Mouse (Mus musculus): ENCODE data around the gene Lzts2.

Gene Lzts2

DNA sequence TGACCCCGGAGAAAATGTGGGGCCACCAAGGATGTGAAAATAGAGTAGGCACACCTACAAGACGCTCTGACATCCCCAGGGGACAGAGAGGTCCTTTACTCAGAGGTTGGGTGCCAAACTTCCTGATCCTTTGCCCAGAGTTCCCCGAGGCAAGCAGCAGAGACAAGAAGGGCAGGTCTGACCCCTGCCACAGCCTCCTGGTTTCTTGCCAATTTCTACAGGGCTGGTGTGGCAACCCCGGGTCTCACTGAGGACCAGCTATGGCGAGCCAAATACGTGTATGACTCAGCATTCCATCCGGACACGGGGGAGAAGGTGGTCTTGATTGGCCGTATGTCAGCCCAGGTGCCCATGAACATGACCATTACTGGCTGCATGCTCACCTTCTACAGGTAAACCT lies 35.3 kb downstream of the Lzts2 start:
- DNase-seq (ENCODE audit: low spot score), result no peak

DNA sequence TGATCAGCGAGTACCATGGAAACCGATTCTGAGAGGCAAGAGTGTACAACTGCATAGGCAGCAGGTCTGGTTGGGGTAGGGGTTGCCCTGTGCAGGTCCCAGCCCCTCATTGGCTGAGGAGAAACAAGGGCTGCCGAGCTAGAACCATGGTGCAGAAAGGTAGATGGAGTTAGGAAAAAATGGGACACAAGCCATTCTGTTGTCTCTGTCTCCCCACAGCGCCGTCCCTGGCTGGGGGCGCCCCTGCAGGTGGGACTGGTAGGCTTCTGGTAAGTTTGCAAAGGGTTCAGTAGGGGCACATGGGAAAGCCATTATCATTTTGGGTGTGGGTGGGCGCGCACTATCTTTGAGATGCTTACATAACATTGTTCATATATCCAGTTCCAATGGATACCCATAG lies 39.2 kb downstream of the Lzts2 start:
- DNase-seq (ENCODE audit: low spot score), result no peak

DNA sequence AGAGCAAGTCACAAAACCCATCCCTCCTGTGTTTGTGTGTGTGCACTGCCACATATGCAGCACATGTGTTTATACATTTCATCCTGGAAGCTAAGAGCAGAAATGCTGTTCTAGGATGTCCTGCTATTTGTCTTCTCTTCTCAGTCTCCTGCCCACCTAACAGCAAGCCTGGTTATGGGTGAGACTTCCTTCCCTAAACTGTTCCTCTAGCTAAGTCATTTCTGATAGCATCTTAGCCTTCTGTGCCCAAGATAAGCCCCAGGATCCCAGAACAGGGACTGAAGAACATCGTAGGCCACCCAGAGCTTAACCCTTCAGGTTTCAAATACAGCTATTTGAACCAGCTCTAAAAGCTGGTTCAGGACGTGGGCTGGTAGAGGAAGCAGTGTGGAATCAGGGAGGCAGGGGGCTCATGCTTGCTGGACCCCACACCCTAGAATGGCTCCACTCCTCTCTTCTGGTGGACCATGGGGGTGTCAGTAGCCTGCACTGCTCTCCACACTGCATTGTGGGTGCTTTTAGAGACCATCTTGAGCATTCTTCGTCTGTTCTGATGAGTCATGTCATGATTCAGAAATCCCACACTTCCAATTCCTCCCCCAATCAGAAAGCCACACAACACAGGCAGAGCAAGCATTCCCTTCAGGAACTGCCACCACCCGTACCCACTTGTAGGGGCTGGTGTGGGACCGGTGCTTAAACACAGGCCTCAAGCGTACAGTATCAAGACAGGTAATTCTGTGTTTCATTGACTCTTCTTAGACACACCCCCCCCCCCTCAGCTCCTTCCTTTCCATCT lies 40.9 kb downstream of the Lzts2 start:
- no peak for DNase-seq (ENCODE audit: low spot score)

DNA sequence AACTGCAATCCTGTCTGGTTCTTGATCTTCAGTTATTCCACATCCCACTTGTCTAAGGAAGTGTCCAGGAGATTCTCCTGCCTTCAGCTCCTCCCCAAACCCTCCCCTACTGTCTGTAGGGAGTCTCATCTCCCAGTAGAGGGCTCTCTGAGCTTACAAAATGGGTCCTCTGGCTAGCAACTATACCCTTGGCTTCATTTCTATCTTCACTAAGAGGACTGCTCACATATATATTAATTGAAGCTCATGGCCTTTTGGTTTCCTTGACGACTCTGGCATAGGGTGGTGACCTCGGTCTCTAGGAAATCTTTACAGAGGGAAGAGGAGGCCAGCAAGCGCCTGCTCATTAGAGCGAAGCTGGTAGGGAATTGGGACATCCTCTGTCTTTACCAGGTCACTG lies 42.1 kb downstream of the Lzts2 start:
- DNase-seq (ENCODE audit: low spot score), result no peak

DNA sequence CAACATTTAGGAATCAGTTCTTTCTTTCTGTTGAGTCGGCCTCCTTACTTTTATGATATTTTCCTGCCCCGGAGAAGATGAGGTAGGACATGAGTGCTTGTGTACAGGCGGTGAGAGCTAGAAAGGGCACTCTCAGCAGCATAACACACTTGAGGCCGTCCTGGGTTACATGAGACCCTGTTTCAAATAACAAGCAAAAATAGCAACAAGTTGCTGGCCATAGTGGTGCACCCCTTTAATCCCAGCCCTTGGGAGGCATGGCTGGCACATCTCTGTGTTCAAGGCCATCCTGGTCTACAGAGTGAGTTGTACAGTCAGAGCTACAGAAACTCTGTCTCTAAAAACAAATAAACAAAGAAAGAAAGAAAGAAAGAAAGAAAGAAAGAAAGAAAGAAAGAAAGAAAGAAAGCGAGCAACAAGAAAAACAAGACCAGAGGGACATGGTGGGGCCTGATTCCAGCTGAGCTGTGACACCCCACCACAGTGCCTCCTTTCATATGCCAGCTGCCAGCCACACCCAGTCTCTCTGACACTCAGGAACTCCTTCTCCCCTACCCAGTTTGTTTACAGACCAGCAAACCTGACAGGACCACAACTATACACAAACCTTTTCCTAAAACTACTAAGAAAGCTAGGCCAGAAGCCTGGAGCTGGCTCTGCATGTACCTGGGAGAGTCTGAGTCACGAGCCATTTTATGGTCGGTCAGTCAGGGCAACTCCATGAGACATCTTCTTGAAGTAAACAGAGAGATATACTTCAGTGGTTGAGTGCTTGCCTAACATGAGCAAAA lies 42.9 kb downstream of the Lzts2 start:
- DNase-seq (ENCODE audit: low spot score), result no peak

DNA sequence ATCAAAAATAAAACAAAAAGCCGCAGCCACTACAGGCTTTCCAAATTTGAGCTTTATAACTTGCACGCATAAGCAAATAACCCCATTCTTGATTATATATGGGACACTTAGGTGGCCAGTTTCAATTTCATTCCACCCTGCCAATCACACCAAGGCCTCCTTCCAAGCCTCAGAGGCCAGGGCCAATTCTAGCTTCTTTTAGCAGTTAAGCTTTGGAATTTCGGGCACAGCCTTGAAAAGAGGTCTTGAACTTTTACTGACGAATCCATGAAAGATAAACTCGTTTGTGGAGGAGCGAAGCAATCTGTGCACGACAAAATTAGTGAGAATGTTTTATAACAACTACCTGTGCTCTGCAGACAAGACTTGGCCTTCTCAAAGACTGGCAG lies 43.5 kb downstream of the Lzts2 start:
- no peak for DNase-seq (ENCODE audit: low spot score)

DNA sequence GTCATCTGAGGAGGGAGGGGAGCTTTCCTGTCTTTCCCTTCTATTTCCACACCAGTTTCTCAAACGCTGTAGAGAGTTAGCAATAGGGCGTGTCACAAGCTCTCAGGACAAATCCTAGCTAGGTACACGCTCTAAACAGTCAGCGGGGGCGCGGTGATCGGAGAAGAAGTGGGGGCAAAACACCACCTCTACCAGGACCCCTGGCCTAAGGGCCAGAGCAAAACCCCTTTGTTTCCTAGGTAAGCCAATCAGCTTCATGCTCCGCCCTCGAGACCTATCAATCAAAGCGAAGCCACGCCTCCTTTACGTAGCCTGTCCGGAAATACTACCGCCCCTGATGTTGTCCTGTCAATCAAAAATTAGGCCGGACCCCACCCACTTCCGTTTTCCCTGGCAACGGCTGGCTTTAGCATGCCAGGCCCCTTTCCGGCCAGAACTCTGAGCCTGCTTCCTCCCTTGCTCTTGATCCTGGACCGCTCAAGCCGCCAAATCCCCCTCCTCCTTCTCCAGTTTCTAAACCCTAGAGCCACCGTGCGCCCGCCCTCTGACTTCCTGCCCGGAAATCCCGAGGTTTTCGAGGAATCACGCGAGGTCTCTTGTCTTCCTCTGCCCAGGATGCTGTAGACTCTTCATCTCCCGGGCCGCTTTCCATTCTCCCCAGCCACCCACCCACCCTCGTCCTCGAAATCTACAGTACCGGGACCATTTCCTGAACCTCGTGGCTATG lies 44.1 kb downstream of the Lzts2 start:
- DNase-seq (ENCODE audit: low spot score), result peak; percentile 88

DNA sequence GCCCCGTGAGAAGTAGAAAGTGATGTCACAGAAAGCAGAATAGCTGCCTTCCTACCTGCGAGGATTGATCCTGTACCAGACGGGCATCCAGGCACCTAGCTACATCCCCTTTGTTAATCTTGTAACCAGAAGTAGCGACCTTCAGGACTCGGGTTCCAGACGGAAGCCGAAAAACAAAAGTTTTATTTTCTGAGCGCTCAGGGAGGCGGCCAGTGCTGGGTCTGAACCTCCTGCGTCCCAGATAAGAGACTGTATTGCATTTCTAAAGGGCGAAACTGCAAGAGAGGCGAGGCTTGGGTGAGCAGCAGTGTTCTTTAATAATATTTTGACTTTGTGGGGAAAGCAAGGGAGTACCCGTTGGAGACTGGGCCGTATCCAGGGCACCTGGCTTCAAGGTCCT lies 44.6 kb downstream of the Lzts2 start:
- DNase-seq (ENCODE audit: low spot score), result peak; percentile 42

DNA sequence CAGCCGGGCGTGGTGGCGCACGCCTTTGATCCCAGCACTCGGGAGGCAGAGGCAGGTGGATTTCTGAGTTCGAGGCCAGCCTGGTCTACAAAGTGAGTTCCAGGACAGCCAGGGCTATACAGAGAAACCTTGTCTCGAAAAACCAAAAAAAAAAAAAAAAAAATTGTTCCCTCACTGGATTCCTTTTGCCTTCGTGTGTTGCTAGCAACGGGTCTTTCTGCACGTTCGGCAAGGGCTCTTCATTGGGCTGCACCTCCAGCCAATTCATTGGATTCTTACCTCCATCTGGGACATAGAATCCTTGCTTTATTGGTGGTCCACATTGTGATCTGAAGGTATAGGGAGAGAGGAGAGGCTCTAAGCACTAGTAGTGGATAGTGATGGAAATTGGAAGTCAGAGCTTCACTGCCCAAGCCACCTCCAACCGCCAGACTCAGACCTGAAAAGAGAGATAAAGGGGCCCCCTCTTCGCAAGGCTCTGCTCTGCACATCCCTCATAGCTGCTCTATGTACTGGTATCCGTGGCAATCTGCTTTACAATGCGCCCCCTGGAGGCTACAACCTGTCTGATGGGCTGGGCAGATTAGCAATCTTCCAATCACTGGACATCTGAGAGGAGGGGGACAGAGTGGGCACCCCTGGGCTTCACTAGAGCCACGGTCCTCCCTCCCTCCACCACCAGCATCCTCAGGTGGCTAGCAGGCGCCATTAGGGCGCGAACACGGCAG lies 49.5 kb downstream of the Lzts2 start:
- peak; percentile 44 for DNase-seq (ENCODE audit: low spot score)

DNA sequence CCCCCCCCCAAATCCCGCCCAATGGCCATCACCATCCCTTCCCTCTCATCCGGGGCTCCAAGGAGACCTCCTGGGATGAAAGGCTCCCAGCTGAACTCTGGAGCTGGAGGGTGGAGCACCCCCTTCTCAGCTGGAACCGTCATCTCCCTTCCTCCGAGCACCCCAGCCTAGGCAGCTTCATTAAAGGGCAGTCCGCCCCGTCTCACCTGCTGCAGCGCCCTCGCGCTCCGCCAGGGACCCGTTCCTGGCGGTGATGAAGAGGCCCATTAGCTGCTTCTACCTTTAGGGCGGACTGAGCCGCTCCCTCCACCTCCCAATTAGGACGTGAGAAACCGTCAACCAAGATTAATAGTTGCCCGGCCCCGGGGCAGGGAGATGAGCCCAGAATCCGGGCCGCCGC lies 51.0 kb downstream of the Lzts2 start:
- no peak for DNase-seq (ENCODE audit: low spot score)

DNA sequence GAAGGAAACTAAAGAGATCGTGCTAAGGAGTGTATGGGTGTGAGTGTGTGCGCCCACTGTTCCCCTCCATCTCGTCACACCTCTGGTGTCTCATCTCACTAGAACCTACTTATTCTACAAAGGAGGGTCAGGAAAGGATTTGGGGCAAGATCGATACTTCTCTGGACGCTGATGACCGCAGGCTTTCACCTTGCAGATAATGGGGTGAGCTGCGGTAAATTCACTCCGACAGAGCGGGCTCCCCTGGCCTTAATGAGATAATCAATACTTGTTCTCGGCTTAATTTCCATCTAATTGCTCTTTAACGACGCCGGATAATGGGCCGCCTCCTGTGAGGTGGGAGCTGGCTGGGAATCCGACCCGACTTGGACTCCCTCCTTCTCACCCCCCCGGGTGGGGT lies 53.0 kb downstream of the Lzts2 start:
- no peak for DNase-seq (ENCODE audit: low spot score)

DNA sequence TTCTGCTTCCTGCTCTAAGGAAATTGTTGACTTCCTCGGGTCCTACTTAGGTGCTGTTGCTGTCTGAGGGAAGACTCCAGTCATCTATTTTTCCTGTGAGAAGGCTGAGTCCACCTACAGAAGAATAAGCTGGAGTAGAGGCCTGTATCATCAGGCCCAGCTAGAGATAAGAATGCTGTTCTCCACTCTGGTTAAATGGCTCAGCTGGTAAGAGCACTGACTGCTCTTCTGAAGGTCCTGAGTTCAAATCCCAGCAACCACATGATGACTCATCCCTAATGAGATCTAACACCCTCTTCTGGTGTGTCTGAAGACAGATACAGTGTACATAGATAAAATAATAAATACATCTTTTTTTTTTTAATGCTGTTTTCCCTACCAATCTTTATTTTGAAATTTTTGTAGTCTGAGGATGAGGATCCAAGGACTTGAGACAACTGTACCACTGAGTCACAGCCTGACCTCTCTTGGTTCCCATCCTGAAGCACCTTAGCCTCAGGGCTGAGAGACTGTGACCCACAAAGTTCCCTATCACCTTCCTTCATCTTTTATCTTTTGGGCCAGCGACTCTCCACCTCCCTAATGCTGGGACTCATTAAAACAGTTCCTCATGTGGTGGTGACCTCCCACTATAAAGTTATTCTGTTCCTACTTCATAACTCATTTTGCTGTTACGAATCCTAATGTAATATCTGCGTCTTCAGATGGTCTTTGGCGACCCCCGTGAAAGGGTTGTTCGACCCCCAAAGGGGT lies 53.7 kb downstream of the Lzts2 start:
- no peak for DNase-seq (ENCODE audit: low spot score)

DNA sequence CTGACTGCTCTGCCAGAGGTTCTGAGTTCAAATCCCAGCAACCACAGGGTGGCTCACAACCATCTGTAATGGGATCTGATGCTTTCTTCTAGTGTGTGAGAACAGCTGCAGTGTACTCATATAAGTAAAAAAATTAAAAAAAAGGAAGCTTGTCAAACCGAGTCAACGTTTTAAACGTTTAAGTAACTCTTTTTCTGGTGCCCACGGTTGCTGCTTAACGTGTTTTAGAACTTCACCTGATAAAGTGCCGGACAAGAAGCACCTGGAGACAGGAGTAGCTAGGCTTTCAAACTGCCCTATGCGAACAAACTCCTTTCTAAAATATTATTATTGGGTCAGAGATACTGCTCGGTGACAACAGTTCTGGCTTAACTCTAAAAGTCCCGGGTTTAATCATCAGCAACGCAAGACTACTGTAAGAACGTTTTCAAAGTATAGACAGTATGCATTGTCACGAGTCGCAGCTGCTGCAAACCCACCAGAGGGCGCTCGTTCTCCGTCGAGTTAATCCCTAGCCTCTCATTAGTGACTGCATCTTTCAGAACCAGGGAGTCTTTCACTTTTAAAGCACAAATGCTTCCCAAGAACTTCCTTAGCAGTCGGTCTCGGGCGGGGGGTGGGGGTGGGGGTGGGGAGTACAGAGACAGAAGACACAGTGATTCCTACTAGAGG lies 59.8 kb downstream of the Lzts2 start:
- DNase-seq (ENCODE audit: low spot score), result peak; percentile 85

DNA sequence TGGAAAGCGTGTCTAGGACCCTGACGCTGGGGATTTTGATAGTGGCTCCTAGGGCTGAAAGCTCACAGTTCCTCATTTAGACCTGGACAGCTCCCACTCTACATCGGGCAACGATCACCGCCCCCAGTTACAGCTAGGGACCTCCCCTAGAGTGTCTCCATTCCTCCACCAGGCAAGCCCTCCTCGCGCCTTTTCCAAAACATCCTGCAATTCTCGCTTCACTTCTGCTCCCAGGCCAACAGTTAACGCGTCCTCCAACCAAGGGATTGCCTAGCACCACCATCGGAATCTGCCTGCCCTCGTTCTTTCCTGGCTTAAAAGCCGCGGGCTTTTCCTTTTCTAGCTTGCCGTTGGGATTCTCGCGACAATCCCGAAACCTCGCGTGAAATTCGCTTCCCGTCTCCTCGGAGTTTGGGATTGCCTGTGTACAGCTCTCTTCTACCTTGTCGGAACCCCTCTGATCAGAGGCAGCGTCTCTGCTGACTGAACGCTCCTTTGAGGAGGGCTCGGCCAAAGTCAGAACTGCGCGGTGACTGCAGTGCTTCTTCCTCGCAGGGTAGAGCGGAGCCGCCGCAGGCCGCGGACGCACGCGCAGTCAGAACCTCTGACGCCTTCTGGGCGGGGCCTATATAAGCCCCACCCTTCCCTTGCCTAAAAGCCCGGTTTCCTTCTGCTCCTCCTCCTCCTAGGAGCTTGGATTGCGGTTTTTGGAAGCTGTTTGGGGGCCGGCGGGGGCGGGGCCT lies 60.5 kb downstream of the Lzts2 start, which contains the start of gene Kazald1:
Kazald1 (plus strand) TSS at position 662 of the 743 bp plus-strand sequence.
- DNase-seq (ENCODE audit: low spot score), result peak; percentile 95

DNA sequence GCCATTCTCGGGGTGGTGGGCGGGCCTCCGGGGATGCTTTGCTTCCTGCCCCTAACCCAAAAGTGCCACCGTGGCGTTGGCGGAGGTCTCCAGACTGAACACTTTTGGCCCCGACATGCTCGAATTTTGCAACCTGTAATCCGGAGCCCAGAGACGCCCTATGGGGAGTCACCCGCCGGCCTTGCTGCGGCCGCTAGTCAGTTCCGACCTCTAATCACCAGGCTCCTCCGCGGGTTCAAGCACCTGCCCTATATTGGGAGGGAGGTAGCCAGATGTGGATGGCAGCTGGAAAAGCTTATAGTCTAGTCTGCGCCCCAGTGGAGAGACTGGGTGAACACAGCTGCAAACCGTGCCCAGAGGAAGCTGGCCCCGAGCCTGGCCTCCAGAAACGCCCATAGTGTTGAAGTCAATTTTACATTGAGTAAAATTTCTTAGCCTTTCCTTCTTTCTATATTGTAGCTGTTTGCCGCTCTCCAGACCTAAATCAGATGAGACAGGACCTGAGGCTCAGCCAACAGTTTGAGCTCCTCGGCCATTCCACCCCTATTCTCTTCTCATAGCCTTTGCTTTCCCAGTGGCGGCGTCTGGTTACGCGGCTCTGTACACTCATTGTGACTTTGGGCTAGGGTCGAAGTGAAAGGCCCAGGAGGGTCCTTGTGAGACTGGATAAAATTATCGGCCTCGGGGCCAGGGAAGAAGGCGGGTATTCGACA lies 61.3 kb downstream of the Lzts2 start:
- peak; percentile 49 for DNase-seq (ENCODE audit: low spot score)

DNA sequence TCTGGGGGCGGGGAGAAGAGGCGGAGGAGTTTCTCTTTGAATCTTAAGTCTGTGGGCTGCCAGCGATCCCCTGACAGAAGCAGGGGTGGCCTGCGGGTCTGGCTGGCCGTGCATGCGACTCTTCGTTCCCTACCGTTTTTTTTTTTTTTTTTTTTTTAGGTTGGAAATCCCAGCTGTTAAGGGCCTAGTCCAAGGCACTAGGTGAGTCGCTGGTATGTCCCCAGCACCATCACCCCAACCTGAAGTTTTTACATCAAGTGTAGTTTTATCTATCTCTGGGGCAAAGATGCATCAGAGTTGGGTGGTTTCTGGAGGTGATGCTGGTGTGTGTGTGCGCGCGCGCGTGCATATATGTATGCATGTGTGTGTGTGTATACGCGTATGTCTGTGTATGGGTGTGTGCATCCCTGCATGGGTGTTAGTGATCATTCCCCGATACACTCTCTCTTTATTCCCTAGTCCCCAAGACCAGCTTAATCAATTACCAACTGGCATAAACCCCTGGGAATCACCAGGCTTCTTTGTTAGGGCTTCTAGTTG lies 61.9 kb downstream of the Lzts2 start:
- no peak for DNase-seq (ENCODE audit: low spot score)

All from ovary, postnatal 36 days (tissue).